Mouse (Mus musculus): ENCODE measurements around the gene Pnpla1. TPM values are rescaled to one million over a fixed set of nuclear protein-coding genes. Genes with fewer than 3 reads are reported as not detected.
A peak's percentile ranks its signal among the peaks of the same experiment; 100 is the strongest.

Pnpla1 gene
- total RNA-seq, 2 experiments from 2014 or later: not detected

GRCm38 (mm10) chr17:28913200-28913599 is 55.0 kb downstream of the Pnpla1 start:
- DNase-seq (ENCODE audit: low spot score): no peak
- intact Hi-C loops (cut with DNase I): no loop called here

DNA sequence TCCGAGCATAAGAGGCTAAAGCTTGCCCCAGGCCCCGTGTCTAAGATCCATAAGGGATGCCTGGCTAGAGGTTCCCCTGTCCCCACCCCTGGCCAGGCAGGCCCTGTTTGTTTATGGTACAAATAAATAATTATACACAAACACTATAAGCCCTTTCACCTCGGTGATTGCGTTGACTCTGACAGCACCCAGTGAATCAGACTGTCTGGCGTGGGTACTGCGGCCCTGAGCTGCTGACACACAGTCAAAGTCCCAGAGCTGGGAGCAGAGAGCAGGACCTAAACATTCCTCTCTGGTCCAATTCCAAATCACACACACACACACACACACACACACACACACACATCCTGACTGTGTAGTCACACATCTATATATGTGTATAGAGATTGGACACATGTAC is 55.7 kb downstream of the Pnpla1 start:
- DNase-seq (ENCODE audit: low spot score): no peak
- intact Hi-C loops (cut with DNase I): no loop called here

DNA sequence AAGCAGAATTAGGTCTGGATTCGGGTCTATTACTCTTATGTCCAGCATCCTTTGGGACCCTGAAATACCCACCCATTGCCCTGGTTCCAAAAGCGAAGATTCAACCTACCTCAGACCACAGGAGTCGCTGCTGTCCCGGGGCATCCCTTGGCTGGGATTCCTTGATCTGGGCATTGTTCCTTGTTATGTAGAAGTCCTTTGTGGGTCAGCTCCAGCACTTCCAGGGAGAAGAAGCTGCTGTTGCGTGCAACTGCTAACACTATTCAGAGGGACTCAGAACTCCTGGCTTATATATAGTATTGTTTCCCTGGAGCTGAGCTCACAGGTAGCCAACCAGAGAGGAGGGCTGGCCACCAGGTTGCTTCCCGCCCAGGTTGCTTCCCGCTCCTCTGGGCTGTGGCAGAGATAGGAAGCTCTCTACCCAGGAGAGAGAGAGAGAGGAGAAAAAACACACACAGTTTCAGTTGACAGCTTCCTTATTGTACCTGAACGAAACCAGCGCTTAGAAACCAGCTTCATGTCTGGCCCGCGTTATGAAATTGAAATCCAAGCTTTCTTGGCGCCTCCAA is 56.9 kb downstream of the Pnpla1 start, which contains the start of gene 4930539E08Rik:
Gene 4930539E08Rik (minus strand): TSS at position 265 of the 569 bp plus-strand sequence.
- intact Hi-C loops (cut with DNase I): no loop called here
- DNase-seq (ENCODE audit: low spot score): no peak

DNA sequence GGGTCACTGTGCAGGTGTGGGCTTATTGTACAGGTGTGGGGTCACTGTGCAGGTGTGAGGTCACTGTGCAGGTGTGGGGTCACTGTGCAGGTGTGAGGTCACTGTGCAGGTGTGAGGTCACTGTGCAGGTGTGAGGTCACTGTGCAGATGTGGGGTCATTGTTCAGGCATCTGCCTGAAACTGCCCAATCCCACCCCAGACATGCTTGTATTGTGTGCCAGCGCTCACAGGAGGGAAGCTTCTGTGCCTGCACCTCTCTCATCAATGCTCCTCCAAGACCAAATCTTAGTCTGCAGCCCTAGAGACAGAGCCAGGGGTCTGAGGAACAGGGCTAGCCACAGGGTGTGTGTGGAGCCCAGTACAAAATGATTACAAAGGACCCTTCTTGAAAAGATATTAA is 58.3 kb downstream of the Pnpla1 start:
- DNase-seq (ENCODE audit: low spot score): no peak
- intact Hi-C loops (cut with DNase I): no loop called here

- DNase-seq (ENCODE audit: low spot score): no peak
- intact Hi-C loops (cut with DNase I): no loop called here
Observed at GRCm38 (mm10) chr17:28921086-28921485, 62.9 kb downstream of the Pnpla1 start.

DNA sequence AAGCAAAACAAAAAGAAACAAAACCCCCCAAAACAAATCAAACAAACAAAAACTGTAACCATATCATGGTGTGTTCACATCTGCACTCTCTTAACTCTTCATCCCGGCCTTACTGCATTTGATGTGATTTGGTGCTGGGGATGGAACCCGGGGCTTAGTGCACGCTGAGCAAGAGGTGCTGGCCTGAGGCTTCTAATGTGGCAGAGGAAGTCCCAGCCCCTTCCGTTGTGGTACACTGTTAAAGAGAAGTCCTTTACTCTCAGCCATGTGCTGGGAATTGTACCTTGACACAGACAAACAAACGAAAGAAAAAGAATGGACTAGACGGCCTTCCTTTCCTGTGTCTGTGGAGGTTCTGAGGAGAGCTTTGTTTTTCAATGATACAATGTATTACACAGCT is 63.9 kb downstream of the Pnpla1 start:
- intact Hi-C loops (cut with DNase I): no loop called here
- DNase-seq (ENCODE audit: low spot score): no peak

- DNase-seq (ENCODE audit: low spot score): no peak
- intact Hi-C loops (cut with DNase I): loop anchor here (2.0 kb wide), 1 partner anchor 162 kb away; no protein-coding TSS in a partner anchor
Observed at GRCm38 (mm10) chr17:28924957-28925595, 66.9 kb downstream of the Pnpla1 start.

DNA sequence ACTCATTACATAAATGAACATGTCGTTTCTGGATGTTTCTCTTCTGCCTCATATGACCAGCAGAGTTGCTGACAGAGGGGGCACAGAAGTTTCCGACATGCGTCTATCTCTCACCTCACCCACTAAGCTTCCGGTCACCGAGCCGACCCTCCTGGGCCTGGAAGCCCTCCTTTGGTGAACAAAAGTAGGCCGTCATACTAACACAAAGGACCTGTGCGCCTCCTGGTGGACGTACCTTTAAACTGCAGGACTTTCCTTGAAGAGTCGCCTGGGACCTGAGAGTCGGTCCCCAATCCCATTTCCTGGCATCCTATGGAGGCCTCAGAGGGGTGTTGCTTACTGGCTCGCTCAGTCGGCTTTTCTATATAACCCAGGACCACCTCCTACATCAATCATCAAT is 68.2 kb downstream of the Pnpla1 start:
- intact Hi-C loops (cut with DNase I): loop anchor here (1.0 to 2.0 kb wide), 3 partner anchors 22 to 236 kb away; partner anchors contain the start of gene Slc26a8
- DNase-seq (ENCODE audit: low spot score): peak; percentile 49

DNA sequence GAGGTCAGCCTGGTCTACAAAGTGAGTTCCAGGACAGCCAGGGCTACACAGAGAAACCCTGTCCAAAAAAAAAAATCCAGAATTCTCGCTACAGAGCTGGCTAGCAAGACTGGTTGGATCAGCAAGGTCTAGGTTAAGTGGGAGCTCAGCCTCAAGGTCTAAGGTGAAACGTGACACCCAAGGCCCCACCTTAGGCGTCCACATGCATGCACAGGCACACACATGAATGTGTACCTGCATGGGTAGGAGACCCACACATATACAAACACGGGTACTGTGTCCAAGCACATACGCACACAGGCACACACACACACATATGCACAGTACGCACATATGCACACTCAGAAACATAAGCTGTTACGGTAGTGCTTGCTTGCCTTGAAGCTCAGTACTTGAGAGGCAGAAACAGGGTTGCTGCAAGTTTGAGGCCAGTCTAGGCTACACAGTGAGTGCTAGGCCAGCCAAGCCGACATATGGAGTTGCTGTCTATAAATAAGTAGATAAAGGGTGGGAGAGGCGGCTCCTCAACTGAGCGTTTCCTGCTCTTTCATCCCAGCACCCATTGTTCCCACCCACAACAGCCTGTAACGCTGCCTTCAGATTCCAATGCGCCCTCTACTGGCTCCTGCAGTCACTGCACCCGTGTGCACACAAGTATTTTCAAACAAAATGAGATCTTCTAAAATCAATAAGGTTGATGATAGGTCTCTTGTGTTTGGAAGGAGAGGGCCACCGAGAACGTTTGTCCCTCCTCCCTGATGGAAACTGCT is 68.8 kb downstream of the Pnpla1 start:
- intact Hi-C loops (cut with DNase I): loop anchor here (1.0 to 2.0 kb wide), 3 partner anchors 22 to 237 kb away; partner anchors contain the start of gene Slc26a8
- no peak for DNase-seq (ENCODE audit: low spot score)

- no peak for DNase-seq (ENCODE audit: low spot score)
- intact Hi-C loops (cut with DNase I): no loop called here
Observed at GRCm38 (mm10) chr17:28928004-28928403, 69.8 kb downstream of the Pnpla1 start.

- intact Hi-C loops (cut with DNase I): no loop called here
- no peak for DNase-seq (ENCODE audit: low spot score)
Observed at GRCm38 (mm10) chr17:28929369-28929768, 71.2 kb downstream of the Pnpla1 start.

GRCm38 (mm10) chr17:28930392-28931074 is 72.3 kb downstream of the Pnpla1 start:
- peak; percentile 86 for DNase-seq (ENCODE audit: low spot score)
- intact Hi-C loops (cut with DNase I): loop anchor here (2.0 kb wide), 1 partner anchor 22 kb away; no protein-coding TSS in a partner anchor

DNA sequence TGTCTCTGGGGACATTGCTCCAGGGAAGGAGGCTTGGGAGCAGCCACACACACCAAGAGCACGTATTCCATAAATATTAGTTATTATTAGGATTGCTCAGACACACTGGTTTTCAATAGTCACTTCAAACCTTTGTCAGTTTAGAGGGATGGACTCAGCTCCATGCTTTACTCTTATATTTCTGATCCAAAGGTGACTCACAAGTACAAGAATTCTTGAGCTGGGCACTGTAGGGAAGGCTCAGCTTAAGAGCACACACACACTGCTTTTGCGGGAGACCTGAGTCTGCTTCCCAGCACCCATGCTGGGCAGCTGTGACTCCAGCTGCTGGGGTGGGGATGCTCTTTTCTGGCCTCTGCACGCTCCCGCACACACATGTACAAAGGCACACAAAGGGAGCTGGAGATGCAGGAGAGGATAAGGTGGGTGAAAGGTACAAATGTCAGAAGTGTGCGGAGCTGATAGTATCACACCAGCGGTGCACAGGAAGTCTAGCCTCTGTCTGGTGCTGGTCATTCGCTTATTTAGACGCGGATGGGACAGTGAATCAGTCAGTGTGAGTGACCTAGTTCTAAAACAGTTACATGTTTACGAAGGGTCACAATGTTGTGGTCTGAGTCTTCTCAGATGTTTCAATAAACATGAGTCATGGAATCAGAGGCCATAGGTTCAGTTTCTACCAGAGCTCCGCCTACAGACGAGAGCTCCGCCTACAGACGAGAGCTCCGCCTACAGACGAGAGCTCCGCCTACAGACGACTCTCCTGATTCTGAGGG is 73.4 kb downstream of the Pnpla1 start:
- intact Hi-C loops (cut with DNase I): loop anchor here (2.0 kb wide), 1 partner anchor 21 kb away; no protein-coding TSS in a partner anchor
- no peak for DNase-seq (ENCODE audit: low spot score)

DNA sequence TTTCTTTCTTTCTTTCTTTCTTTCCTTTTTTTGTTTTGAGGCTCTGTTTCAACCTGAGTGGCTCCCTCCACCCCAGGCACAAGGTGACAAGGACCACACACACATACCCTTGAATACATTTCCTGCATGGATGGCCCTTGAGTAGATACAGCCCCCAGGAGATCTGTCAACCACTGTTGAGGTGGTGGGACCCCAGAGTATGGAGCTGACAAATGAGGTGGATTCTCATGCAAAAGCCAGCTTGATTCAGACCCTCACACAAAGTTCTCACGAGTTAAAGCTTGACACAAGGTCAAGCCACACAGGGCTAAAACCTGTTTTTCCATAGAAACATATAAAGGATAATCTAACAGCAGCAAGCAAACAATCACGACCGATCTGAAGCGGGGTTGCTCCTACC is 74.1 kb downstream of the Pnpla1 start:
- intact Hi-C loops (cut with DNase I): no loop called here
- DNase-seq (ENCODE audit: low spot score): no peak

GRCm38 (mm10) chr17:28934120-28934916 is 76.1 kb downstream of the Pnpla1 start:
- intact Hi-C loops (cut with DNase I): no loop called here
- no peak for DNase-seq (ENCODE audit: low spot score)

DNA sequence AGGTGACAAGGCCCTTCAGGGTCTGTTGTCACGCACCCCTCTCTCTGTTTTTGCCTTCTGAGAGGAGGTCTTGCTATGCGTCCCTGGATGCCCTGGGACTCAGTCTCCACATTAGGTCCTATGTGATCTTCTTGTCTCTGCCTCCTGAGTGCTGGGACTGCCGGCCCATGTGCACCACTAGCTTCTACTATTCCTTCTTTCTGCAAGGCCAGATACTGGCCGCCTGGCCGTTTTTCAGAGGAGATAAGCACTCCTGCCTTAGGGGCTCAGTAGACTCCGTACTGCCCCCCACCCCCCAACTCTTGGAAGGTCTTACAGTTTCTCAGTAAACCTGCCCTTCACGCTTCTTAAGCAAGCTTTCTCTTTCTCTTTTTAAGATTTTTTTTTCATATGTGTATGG is 77.9 kb downstream of the Pnpla1 start:
- intact Hi-C loops (cut with DNase I): no loop called here
- no peak for DNase-seq (ENCODE audit: low spot score)

DNA sequence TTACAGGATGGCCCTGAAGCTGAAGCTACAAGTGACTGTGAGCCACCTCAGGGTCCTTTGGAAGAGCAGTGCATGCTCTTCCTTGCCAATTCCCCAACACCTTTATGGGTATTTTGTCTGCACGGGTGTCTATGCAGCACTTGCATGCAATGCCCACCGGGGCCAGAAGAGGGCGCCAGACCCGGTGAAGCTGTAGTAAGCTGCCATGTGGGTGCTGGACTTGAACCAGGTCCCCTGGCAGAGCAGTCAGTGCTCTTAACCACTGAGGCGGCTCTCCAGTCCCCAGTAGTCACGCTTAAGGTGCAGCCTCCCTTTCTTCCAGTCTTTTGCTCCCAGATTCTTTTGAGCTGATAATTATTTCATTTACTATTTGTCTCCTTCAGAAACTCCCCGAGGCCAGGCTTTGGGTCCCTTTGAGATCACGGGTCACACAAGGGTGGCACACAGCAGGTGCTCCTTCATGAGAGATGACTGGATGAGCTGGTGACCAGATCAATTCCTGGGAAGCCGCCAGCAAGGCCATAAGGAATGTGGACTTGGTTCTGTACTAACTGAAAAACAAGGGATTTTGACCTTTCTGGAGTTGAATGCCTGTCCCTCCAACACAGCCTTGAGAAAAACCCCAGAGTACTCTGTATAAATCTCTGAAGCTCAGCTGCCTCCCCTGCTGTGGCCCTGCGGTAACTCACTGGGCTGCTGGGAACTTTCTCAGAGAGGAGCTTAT is 78.6 kb downstream of the Pnpla1 start:
- intact Hi-C loops (cut with DNase I): no loop called here
- no peak for DNase-seq (ENCODE audit: low spot score)
